Mouse (Mus musculus) myocyte (in vitro differentiated cells): ENCODE measurements at regions not wholly inside any gene's neighbourhood (a gene's known extent, or its start where the extent isn't known, plus 50 kb on each side); places are given as distances from the start of the nearest gene placed in this dataset.

Experiments used
- CEBPB ChIP-seq: IDR thresholded peaks from 2 replicates; pipeline ENCODE4 v1.6.1; 2011; ENCODE audit warnings: mild to moderate bottlenecking, moderate library complexity; ENCODE audit not compliant: poor library complexity, insufficient read depth, severe bottlenecking
- MAX ChIP-seq: IDR thresholded peaks from one replicate; pipeline ENCODE4 v1.6.1; 2011; ENCODE audit warnings: low read depth, mild to moderate bottlenecking, control low read depth
- POLR2A ChIP-seq: IDR thresholded peaks from one replicate; pipeline ENCODE4 v1.6.1; 2011; ENCODE audit warnings: low read depth, mild to moderate bottlenecking, control low read depth, moderate library complexity; ENCODE audit not compliant: insufficient read length
- POLR2AphosphoS2 ChIP-seq: IDR thresholded peaks from one replicate; pipeline ENCODE4 v1.6.1; 2011; ENCODE audit warnings: low read depth, control low read depth; ENCODE audit not compliant: insufficient read length
- TCF12 ChIP-seq: IDR thresholded peaks from one replicate; pipeline ENCODE4 v1.6.1; 2011; ENCODE audit warnings: mild to moderate bottlenecking, control low read depth; ENCODE audit not compliant: poor library complexity, insufficient read depth, severe bottlenecking
- USF1 ChIP-seq: IDR thresholded peaks from one replicate; pipeline ENCODE4 v1.6.1; 2011; ENCODE audit warnings: low read depth, mild to moderate bottlenecking, control low read depth, moderate library complexity

- no peak for TF ChIP-seq TCF12
- no peak for TF ChIP-seq POLR2AphosphoS2
- TF ChIP-seq POLR2A: no peak
- TF ChIP-seq USF1: no peak
- TF ChIP-seq MAX: no peak
- no peak for TF ChIP-seq CEBPB
Observed at GRCm38 (mm10) chr3:156232111-156232510, 329.5 kb upstream of the Negr1 start.
